Mouse (Mus musculus) kidney, embryonic 15.5 days (tissue): ENCODE results near the gene Adck1. TPM values are rescaled to one million over a fixed set of nuclear protein-coding genes. Genes with fewer than 3 reads are reported as not detected.
A peak's percentile ranks its signal among the peaks of the same experiment; 100 is the strongest.

Experiments
- ATAC-seq: fragments of 200-750 bp; cut with Nextera tagmentation; replicated peaks from 2 replicates; pipeline ENCODE4 v1.8.0; 2017; ENCODE audit warnings: moderate TSS enrichment; ENCODE audit not compliant: low FRiP score
- H3K27ac ChIP-seq: fragments of 300-500 bp; sonication (generic); 2 replicates; pipeline ENCODE4 v1.5.1; 2015; ENCODE audit warnings: mild to moderate bottlenecking, inconsistent platforms
- H3K27me3 ChIP-seq: fragments of 300-500 bp; sonication (generic); 2 replicates; pipeline ENCODE4 v1.6.1; 2015; ENCODE audit warnings: inconsistent platforms
- H3K36me3 ChIP-seq: fragments of 300-500 bp; sonication (generic); 2 replicates; pipeline ENCODE4 v1.6.1; 2015; ENCODE audit warnings: inconsistent platforms
- H3K4me1 ChIP-seq: fragments of 300-500 bp; sonication (generic); 2 replicates; pipeline ENCODE4 v1.6.1; 2015; ENCODE audit warnings: inconsistent platforms
- H3K4me2 ChIP-seq: fragments of 300-500 bp; sonication (generic); 2 replicates; pipeline ENCODE4 v1.6.1; 2015; ENCODE audit warnings: moderate library complexity, mild to moderate bottlenecking, inconsistent platforms
- H3K4me3 ChIP-seq: fragments of 300-500 bp; sonication (generic); replicated peaks from 2 replicates; pipeline ENCODE4 v1.5.1; 2015; ENCODE audit warnings: mild to moderate bottlenecking, inconsistent platforms
- H3K9ac ChIP-seq: fragments of 300-500 bp; sonication (generic); 2 replicates; pipeline ENCODE4 v1.6.1; 2015; ENCODE audit warnings: mild to moderate bottlenecking, inconsistent platforms
- H3K9me3 ChIP-seq: fragments of 300-500 bp; sonication (generic); replicated peaks from 2 replicates; pipeline ENCODE4 v1.6.1; 2016; ENCODE audit warnings: inconsistent platforms
- WGBS: fragments of 180-500 bp; shearing (Covaris S2); methylation state at CpG from one replicate; pipeline ENCODE4 v1.1.7; 2015; ENCODE audit warnings: mixed read lengths; 5-methylcytosine and 5-hydroxymethylcytosine counted together
- polyA plus RNA-seq: library from polyadenylated mRNA; unstranded; fragments of >200 nt; fragmentation: Nextera tagmentation; extraction: Ambion mirVana; gene quantifications from 2 replicates; pipeline ENCODE4 v1.2.1, GENCODE M21; 2015

Adck1 gene
- polyA plus RNA-seq, 1 experiment from 2014 or later = 21.8 TPM

GRCm38 (mm10) chr12:88432277-88432676, 71.9 kb downstream of the Adck1 start:
- Histone ChIP-seq H3K27ac (no peak overlapping the region), H3K36me3 (0 out of 2 replicates have a peak, but pooled peaks cover 3% of the 10 kb centered on the region), H3K9me3 (no peaks in the 10 kb centered on the region), H3K27me3 (no peaks in the 10 kb centered on the region), H3K4me1 (peaks cover 2% of the 10 kb centered on the region; the same call in 1 of the 2 replicates), H3K4me3 (no peak overlapping the region), H3K4me2 (no peak overlapping the region), H3K9ac (no peak overlapping the region)
- ATAC-seq = no peak
- WGBS = 88% methylated on average over 4 of the region's 4 CpGs

- WGBS = 90% methylated on average over 7 of the region's 7 CpGs
- no peak overlapping the region for H3K9ac ChIP-seq
- no peak for ATAC-seq
- H3K27me3 ChIP-seq = no peaks in the 10 kb centered on the region
- H3K4me2 ChIP-seq = no peak overlapping the region
- H3K27ac ChIP-seq = no peak overlapping the region
- H3K4me3 ChIP-seq = no peak overlapping the region
- no peaks in the 10 kb centered on the region; the same call in 1 of the 2 replicates for H3K4me1 ChIP-seq
- no peaks in the 10 kb centered on the region for H3K9me3 ChIP-seq
- H3K36me3 ChIP-seq = 0 out of 2 replicates have a peak, but pooled peaks cover 3% of the 10 kb centered on the region
Observed at GRCm38 (mm10) chr12:88433171-88433570, 72.8 kb downstream of the Adck1 start.

- no peak overlapping the region for H3K4me3 ChIP-seq
- no peaks in the 10 kb centered on the region for H3K9me3 ChIP-seq
- H3K4me2 ChIP-seq = no peak overlapping the region
- H3K4me1 ChIP-seq = no peaks in the 10 kb centered on the region
- no peak for ATAC-seq
- no peak overlapping the region for H3K9ac ChIP-seq
- H3K27ac ChIP-seq = no peak overlapping the region
- no peaks in the 10 kb centered on the region for H3K27me3 ChIP-seq
- WGBS = 81% methylated on average over 15 of the region's 15 CpGs
- H3K36me3 ChIP-seq = no peaks in the 10 kb centered on the region
Observed at GRCm38 (mm10) chr12:88436962-88437750, 76.8 kb downstream of the Adck1 start.

DNA sequence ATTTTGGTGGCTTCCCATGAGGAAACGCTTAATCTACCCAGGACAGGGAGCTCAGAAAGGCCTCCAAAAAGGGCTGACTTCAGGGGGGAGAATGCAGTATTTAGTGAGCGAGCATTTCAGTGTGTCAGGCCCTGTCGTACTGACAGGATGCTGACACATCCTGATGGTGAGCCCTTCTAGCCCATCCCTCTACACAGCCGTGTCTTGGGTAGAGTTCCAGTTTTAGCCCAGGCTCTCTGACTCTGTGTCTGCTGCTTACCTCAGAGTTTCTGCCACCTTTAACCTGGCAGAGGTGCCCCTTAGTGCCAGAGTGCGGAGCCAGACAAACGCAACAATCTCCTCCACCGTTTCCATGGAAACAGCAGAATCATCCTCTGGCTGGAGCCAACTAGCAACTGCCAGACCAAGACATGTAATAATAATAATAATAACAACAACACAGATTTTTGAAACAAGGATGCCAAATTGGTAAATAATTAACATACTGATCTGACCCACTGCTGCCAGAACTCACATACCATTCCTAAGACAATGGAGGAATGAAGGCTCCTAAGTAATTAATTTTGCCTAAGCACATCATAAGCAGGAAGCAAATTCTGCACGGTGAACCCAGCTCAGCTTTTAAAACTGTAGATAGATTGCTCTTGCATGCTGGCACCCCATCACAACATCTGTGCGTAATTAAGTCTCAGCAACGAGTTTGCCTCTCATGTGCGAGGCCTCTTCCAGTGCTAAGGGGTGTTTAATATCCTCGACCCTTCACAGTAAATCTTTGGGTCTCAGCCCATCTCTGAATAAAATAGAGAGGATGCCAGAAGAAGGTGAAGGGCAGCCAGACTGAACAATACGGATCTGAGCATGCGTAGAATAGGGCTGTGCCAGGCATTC, 81.8 kb downstream of the Adck1 start:
- no peak overlapping the region for H3K4me2 ChIP-seq
- H3K36me3 ChIP-seq = peaks cover 4% of the 10 kb centered on the region; the same call in 1 of the 2 replicates
- no peaks in the 10 kb centered on the region for H3K27me3 ChIP-seq
- H3K9ac ChIP-seq = no peak overlapping the region
- no peak for ATAC-seq
- H3K27ac ChIP-seq = no peak overlapping the region
- no peaks in the 10 kb centered on the region for H3K4me1 ChIP-seq
- H3K4me3 ChIP-seq = no peak overlapping the region
- 68% methylated on average over 14 of the region's 14 CpGs for WGBS
- H3K9me3 ChIP-seq = no peaks in the 10 kb centered on the region

GRCm38 (mm10) chr12:88444040-88444439, 83.7 kb downstream of the Adck1 start:
- 89% methylated on average over 5 of the region's 5 CpGs for WGBS
- H3K4me3 ChIP-seq = no peak overlapping the region
- no peaks in the 10 kb centered on the region for H3K27me3 ChIP-seq
- no peak overlapping the region for H3K27ac ChIP-seq
- peaks cover 14% of the 10 kb centered on the region for H3K36me3 ChIP-seq
- H3K4me2 ChIP-seq = no peak overlapping the region
- no peaks in the 10 kb centered on the region for H3K4me1 ChIP-seq
- no peaks in the 10 kb centered on the region for H3K9me3 ChIP-seq
- no peak overlapping the region for H3K9ac ChIP-seq
- ATAC-seq = no peak

DNA sequence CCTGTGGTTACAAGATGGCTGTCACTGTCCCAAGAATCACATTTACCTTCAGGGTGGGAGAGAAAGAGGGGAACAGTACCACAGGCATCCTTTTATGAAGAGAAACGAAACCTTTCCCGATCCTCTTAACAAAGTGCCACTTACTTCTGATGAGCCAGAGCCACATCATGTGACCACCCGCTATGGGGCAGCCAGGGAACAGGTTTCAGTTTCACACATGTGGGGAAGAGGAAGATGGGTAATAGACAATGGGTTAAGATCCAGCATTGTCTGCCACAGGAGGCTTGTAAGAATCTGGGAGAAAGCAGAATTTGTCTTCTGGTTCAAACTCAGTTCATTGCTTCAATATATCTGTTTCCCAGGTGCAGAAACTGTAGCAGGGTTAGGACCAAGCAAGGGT, 85.1 kb downstream of the Adck1 start:
- H3K4me2 ChIP-seq = no peak overlapping the region
- 87% methylated on average over 3 of the region's 3 CpGs for WGBS
- H3K9me3 ChIP-seq = no peaks in the 10 kb centered on the region
- no peak overlapping the region for H3K9ac ChIP-seq
- peaks cover 18% of the 10 kb centered on the region for H3K36me3 ChIP-seq
- H3K27me3 ChIP-seq = no peaks in the 10 kb centered on the region
- H3K27ac ChIP-seq = no peak overlapping the region
- no peaks in the 10 kb centered on the region for H3K4me1 ChIP-seq
- no peak overlapping the region for H3K4me3 ChIP-seq
- no peak for ATAC-seq

GRCm38 (mm10) chr12:88450658-88451563, 90.6 kb downstream of the Adck1 start:
- H3K27me3 ChIP-seq = no peaks in the 10 kb centered on the region
- H3K9ac ChIP-seq = no peak overlapping the region
- H3K4me2 ChIP-seq = no peak overlapping the region
- no peaks in the 10 kb centered on the region for H3K9me3 ChIP-seq
- no peak for ATAC-seq
- H3K4me1 ChIP-seq = peaks cover 9% of the 10 kb centered on the region
- H3K4me3 ChIP-seq = no peak overlapping the region
- H3K36me3 ChIP-seq = peaks cover 20% of the 10 kb centered on the region
- H3K27ac ChIP-seq = no peak overlapping the region
- 85% methylated on average over 4 of the region's 4 CpGs for WGBS

DNA sequence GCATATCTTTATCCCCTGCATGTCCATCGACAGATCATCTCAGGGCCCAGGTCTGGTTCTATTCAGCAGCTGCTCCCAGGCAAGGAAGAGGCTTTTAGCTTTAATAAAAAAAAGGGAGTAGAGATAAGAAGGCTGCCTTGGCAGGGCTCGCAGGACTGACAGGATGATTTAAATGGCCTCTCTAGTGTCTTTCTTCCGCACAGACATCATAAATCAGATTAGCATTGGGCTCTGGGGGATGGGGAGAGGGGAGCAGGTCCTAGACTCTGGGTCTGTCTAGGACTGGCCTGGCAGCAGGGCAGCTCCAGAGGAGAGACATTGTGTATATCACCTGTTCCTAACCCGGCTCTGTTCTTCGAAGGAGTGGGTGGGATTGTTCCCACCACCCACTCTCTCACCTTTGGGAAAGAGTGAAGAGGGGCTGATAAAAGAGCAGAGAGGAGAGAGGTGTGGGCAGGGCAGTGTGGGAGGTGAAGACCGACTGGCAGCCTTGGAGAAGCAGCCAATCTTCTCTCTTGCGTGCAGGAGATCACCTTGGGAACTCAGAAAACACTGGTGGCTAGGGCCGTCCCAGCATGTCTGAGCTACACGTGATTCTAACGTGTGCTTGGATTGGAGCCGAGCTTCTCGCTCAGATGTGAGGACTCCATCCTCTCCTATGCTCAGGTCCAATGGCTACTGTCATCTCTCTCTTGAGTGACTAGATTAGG, 94.5 kb downstream of the Adck1 start:
- Histone ChIP-seq H3K9me3 (no peaks in the 10 kb centered on the region), H3K27me3 (no peaks in the 10 kb centered on the region), H3K4me1 (peaks cover 9% of the 10 kb centered on the region), H3K4me3 (no peak overlapping the region), H3K9ac (no peak overlapping the region), H3K36me3 (0 out of 2 replicates have a peak, but pooled peaks cover 7% of the 10 kb centered on the region), H3K27ac (no peak overlapping the region), H3K4me2 (no peak overlapping the region)
- peak; percentile 79 for ATAC-seq
- 39% methylated on average over 12 of the region's 12 CpGs for WGBS

DNA sequence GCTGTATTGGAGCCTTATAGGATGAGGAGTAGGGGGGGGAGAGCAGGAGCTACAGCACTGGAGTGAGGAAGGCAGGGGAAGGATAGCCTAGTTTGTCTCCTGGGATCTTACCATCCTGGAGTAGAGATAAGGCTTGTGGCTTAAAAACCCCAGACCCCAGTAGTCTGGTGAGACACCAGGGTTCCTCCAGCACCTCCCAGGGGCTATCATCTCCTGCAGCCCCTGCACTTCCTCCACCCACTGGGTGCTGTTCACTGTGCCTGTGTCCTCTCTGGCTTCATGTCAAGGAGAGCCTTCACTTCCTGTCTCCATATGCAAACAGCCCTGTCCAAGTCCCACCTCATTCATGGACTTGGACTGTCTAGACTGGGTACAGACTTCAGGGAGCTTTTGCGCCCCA, 96.7 kb downstream of the Adck1 start:
- H3K9me3 ChIP-seq = no peaks in the 10 kb centered on the region
- no peak overlapping the region for H3K27ac ChIP-seq
- WGBS = 96% methylated on average over 1 of the region's 1 CpGs
- H3K4me2 ChIP-seq = no peak overlapping the region
- H3K36me3 ChIP-seq = 0 out of 2 replicates have a peak, but pooled peaks cover 7% of the 10 kb centered on the region
- peaks cover 9% of the 10 kb centered on the region for H3K4me1 ChIP-seq
- no peak overlapping the region for H3K4me3 ChIP-seq
- H3K27me3 ChIP-seq = no peaks in the 10 kb centered on the region
- H3K9ac ChIP-seq = no peak overlapping the region
- no peak for ATAC-seq

DNA sequence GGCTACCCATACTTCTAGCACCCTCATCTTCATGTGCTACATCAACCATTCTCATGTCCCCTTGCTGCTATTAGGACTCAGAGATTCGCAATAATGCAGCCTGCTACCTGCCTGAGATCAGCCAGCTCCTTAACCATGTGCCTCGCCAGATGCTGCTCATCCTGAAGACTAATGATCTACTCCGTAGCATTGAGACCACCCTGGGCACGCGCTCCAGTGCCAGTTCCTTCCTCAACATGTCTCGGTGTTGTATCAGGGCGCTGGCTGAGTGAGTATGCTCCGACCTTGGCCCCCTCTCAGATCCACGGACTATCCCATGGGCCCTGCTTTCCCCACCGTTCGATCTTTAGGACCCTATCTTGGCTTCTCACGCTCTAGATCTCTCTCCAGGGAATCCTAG, 98.6 kb downstream of the Adck1 start:
- WGBS = 93% methylated on average over 12 of the region's 12 CpGs
- H3K4me1 ChIP-seq = peaks cover 18% of the 10 kb centered on the region
- H3K4me2 ChIP-seq = no peak overlapping the region
- H3K27ac ChIP-seq = no peak overlapping the region
- 0 out of 2 replicates have a peak, but pooled peaks cover 7% of the 10 kb centered on the region for H3K36me3 ChIP-seq
- no peaks in the 10 kb centered on the region for H3K27me3 ChIP-seq
- H3K9me3 ChIP-seq = no peaks in the 10 kb centered on the region
- no peak overlapping the region for H3K9ac ChIP-seq
- H3K4me3 ChIP-seq = no peak overlapping the region
- ATAC-seq = no peak

DNA sequence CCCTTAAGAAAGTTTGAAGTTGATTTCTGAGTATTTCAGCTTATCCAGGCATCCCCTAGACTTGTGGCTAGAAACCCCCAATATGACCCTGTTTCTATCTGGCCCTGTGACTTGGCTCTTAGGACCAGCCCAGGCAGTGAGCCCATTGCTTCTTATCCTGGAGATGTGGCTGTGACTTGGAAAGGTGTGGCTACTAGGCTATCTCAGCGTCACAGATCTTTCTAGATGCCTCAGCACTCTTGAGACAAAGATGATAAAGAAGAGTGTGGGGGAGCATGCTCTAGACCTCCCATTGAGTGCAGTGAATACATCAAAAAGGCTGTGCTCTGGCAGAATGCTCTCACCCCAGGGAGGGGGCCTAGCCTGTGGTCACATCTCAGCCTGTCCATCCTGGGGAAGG, 99.1 kb downstream of the Adck1 start:
- Histone ChIP-seq H3K9ac (no peak overlapping the region), H3K27me3 (no peaks in the 10 kb centered on the region), H3K36me3 (0 out of 2 replicates have a peak, but pooled peaks cover 7% of the 10 kb centered on the region), H3K9me3 (no peaks in the 10 kb centered on the region), H3K4me1 (peaks cover 21% of the 10 kb centered on the region), H3K27ac (no peak overlapping the region), H3K4me3 (no peak overlapping the region), H3K4me2 (no peak overlapping the region)
- WGBS = 90% methylated on average over 1 of the region's 1 CpGs
- ATAC-seq = no peak
